Mouse (Mus musculus) cortical plate, adult 2 months (tissue): ENCODE data around the gene Hapln4.

Source experiments
- CTCF ChIP-seq: fragments of 200-500 bp; IDR thresholded peaks from 2 replicates; pipeline ENCODE4 v1.5.1; 2011; ENCODE audit warnings: mild to moderate bottlenecking, control low read depth, low read length; ENCODE audit not compliant: insufficient read depth; ENCODE audit errors: extremely low read depth
- POLR2A ChIP-seq: fragments of 200-500 bp; IDR thresholded peaks from 2 replicates; pipeline ENCODE4 v1.6.1; 2011; ENCODE audit warnings: mild to moderate bottlenecking, low read length, control low read depth; ENCODE audit not compliant: insufficient read depth; ENCODE audit errors: extremely low read depth

GRCm38 (mm10) chr8:70083285-70083684, at the start of gene Hapln4:
- TF ChIP-seq CTCF = no peak
- peak; percentile 74; the same call in 1 of the 2 replicates for TF ChIP-seq POLR2A
